Mouse (Mus musculus): ENCODE results near the gene Gm20903. TPM values are rescaled to one million over a fixed set of nuclear protein-coding genes. Genes with fewer than 3 reads are reported as not detected.
"Not testable (repeated sequence)": the region's sequence is repeated elsewhere in the genome, so short reads cannot be mapped to it uniquely, and the experiment has no call there.

The Gm20903 gene
- not detected in 2 replicates for total RNA-seq (2017)

DNA sequence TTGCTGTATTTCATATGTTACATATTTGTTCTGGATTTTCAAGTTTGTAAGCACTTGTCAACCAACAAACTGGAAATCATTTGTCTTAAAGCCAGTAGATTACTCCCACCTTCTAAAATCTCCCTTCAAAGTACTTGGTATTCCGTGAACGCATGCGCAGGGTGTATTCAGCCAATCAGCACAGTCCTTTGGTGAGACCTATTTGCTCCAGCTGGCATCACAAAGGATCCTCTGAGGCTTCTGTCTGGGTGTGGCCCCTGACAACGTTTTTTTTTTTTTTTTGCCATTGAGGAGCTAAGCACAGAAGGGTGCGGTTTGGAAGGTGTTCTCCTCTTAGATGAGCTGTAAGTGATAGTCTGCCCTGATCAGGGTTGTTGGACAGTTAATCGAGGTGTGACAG is at the start of gene Gm20903:
Gene Gm20903, plus strand, starts transcription at position 301 of the 400 bp plus-strand sequence.
- ATAC-seq (ENCODE audit: extremely low read depth, insufficient number of reproducible peaks, low FRiP score, poor library complexity, severe bottlenecking), result not testable (repeated sequence)

Data from neutrophil, adult 5-6 weeks (primary cell).